Mouse (Mus musculus) c-Kit-positive CD71-positive TER-119-positive erythroid progenitor cells, embryonic 14.5 days (primary cell): Measurements from ENCODE around the gene Duxbl2.
"Not testable (repeated sequence)": the region's sequence is repeated elsewhere in the genome, so short reads cannot be mapped to it uniquely, and the experiment has no call there.

Experiments used
- DNase-seq: peaks from one replicate; pipeline ENCODE4 v3.0.0-alpha.2; 2013; ENCODE audit warnings: low spot score

Gene Duxbl2

DNA sequence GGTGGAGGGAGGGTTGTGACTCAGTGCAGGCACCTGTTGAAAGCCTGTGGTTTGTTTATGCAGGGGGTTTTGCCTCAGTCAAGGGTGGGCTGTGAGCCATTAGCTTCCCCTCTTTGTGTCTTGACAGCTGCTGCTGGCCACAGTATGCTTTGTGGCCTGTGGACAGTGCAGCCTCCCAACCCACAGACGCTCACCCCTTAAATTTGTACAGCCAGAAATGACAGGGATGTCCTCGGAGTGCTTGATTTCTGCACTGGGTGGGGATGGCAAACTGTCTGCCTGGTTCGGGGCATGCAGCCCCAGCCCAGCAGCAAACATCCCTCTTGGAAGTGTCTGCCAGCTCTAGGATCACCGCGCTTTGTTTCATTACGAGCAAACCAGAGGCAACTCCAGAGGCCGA lies at the start of gene Duxbl2:
TSS of gene Duxbl2 (plus strand) at position 200 of the 400 bp plus-strand sequence.
- not testable (repeated sequence) for DNase-seq

DNA sequence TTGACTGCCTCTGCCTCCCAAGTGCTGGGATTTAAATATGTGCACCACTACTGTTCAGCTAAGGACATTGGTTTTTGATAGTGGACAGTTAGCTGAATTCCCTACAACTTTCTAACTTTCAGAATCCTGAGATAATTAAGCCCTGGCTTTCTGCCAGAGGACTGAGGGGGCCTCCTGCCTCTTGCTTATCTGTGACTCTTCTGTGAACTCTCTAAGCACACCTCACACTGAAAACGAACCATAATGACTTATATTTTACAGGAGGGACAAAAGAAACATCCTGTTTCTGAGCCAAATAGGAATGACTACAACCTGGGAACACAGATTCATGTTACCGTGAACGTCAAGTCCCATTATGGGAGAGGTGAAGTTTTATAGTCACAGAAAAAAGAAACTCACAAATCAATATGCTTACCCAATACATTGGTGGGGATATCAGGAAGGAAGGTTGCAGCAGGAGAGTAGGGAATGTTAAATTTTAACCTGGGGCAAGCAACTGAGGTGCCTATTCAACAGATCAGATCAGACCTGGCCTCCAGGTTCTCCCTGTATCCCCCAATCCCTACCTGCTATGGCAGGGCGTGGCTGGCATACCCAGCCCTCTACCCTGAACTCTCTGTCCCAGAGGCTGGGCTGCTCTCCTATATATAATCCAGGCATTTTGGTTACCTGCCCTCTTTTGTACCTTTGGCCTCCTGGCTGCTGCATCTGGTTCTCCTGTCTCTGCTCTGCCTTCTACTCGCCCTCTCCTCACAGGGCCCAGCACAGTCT lies 41.3 kb upstream of the Duxbl2 start:
- DNase-seq: not testable (repeated sequence)

- DNase-seq: not testable (repeated sequence)
Measured at GRCm38 (mm10) chr14:26081216-26081615, 36.9 kb upstream of the Duxbl2 start, which contains the start of gene Cphx2. Cphx2 (plus strand) TSS chr14:26081516.

GRCm38 (mm10) chr14:26081997-26082396 lies 36.2 kb upstream of the Duxbl2 start, which contains the start of gene Cphx3:
Cphx3 (plus strand) TSS chr14:26082297.
- DNase-seq: not testable (repeated sequence)

DNA sequence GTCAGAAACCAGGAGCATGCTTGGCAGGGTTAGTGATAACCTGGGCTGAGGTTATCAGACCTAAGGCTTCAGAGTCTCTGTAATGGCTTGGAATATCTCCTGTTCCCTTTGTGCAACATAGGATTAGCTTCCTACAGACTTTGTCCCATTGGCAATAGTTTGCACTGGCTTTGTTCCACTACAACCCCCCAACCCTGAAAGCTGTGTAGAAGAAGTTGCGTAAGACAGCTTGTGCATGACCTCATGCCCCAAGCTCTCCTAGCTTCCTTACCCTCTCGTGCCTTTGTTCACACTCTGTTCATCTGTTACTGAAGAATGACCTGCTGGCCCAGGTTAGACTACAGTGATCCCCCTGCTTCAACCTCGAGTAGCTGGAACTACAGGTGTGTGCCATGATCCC lies 20.5 kb upstream of the Duxbl2 start:
- not testable (repeated sequence) for DNase-seq

DNA sequence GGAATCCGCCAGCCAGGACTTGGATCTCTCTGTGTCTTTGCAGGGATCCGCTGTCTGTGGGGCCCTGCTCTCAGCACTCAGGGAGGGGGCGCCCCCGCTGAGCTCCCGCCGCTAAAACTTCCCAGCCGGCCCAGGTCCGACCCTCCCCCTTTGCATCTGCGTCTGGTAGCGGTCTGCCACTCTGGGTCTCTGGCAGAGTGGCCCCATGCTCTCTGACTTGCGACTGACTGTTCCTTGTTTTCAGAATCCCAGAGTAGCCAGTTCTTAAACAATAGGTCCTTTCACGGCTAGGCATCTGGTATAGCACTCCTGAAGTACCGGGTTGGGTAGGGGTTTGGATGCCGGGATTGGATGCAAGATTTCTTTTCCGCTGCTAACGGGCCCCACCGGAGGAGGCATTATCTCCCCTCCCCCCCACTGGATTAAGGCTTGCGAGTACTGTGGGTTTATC lies 426 bp downstream of the Duxbl2 start:
- not testable (repeated sequence) for DNase-seq

- DNase-seq: not testable (repeated sequence)
Measured at GRCm38 (mm10) chr14:26119095-26119494, 946 bp downstream of the Duxbl2 start.

GRCm38 (mm10) chr14:26147095-26147494 lies 28.9 kb downstream of the Duxbl2 start:
- DNase-seq: not testable (repeated sequence)

DNA sequence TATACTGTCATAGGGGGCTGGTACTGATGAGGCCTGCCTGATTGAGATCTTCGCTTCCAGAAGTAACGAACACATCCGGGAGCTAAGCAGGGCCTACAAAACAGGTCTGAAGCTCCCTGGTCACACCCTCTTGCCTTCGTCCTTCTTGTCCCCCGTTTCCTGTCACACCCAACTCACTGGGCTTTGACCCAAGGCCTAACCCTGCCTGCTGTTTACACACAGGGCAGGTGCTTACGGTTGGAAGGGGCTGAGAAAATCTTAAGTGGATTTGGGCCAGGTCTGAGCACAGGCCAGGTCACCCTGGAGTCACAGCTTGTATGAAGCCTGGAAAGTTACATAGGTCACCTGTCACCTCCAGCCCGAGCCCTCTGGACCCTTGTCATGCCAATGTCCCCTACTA lies 37.9 kb downstream of the Duxbl2 start:
- DNase-seq: not testable (repeated sequence)

- DNase-seq: not testable (repeated sequence)
Measured at GRCm38 (mm10) chr14:26161156-26161555, 43.0 kb downstream of the Duxbl2 start.

DNA sequence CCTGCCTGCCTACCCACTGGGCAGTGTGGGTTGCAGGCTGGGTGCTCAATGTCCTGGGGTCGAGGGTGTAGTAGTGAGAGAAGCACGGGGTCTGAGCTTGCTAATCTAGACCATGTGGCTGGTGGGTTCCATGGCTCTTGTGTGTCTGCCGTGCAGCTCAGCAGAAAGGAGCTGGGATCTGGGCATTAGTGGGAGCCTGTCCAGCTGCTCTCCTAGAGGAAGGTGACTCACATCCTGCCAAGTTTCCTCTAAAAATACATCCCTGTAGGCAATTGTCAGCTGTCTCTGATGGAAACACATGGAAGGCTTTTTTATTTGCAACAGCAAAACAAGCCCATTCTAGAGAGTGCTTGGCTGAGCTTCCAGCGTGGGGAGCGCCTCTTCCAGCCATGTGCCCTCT lies 44.3 kb downstream of the Duxbl2 start:
- not testable (repeated sequence) for DNase-seq

GRCm38 (mm10) chr14:26165266-26165665 lies 47.1 kb downstream of the Duxbl2 start:
- not testable (repeated sequence) for DNase-seq

- not testable (repeated sequence) for DNase-seq
Measured at GRCm38 (mm10) chr14:26173955-26174354, 55.8 kb downstream of the Duxbl2 start.

- not testable (repeated sequence) for DNase-seq
Measured at GRCm38 (mm10) chr14:26175028-26175427, 56.9 kb downstream of the Duxbl2 start.
